Mouse (Mus musculus) kidney, embryonic 15.5 days (tissue): ENCODE measurements around the gene Ptprq. TPM values are rescaled to one million over a fixed set of nuclear protein-coding genes. Genes with fewer than 3 reads are reported as not detected.

Experiments
- ATAC-seq: fragments of 200-750 bp; cut with Nextera tagmentation; replicated peaks from 2 replicates; pipeline ENCODE4 v1.8.0; 2017; ENCODE audit warnings: moderate TSS enrichment; ENCODE audit not compliant: low FRiP score
- H3K27ac ChIP-seq: fragments of 300-500 bp; sonication (generic); 2 replicates; pipeline ENCODE4 v1.5.1; 2015; ENCODE audit warnings: mild to moderate bottlenecking, inconsistent platforms
- H3K27me3 ChIP-seq: fragments of 300-500 bp; sonication (generic); 2 replicates; pipeline ENCODE4 v1.6.1; 2015; ENCODE audit warnings: inconsistent platforms
- H3K36me3 ChIP-seq: fragments of 300-500 bp; sonication (generic); 2 replicates; pipeline ENCODE4 v1.6.1; 2015; ENCODE audit warnings: inconsistent platforms
- H3K4me1 ChIP-seq: fragments of 300-500 bp; sonication (generic); 2 replicates; pipeline ENCODE4 v1.6.1; 2015; ENCODE audit warnings: inconsistent platforms
- H3K4me2 ChIP-seq: fragments of 300-500 bp; sonication (generic); 2 replicates; pipeline ENCODE4 v1.6.1; 2015; ENCODE audit warnings: moderate library complexity, mild to moderate bottlenecking, inconsistent platforms
- H3K4me3 ChIP-seq: fragments of 300-500 bp; sonication (generic); replicated peaks from 2 replicates; pipeline ENCODE4 v1.5.1; 2015; ENCODE audit warnings: mild to moderate bottlenecking, inconsistent platforms
- H3K9ac ChIP-seq: fragments of 300-500 bp; sonication (generic); 2 replicates; pipeline ENCODE4 v1.6.1; 2015; ENCODE audit warnings: mild to moderate bottlenecking, inconsistent platforms
- H3K9me3 ChIP-seq: fragments of 300-500 bp; sonication (generic); replicated peaks from 2 replicates; pipeline ENCODE4 v1.6.1; 2016; ENCODE audit warnings: inconsistent platforms
- WGBS: fragments of 180-500 bp; shearing (Covaris S2); methylation state at CpG from one replicate; pipeline ENCODE4 v1.1.7; 2015; ENCODE audit warnings: mixed read lengths; 5-methylcytosine and 5-hydroxymethylcytosine counted together
- polyA plus RNA-seq: library from polyadenylated mRNA; unstranded; fragments of >200 nt; fragmentation: Nextera tagmentation; extraction: Ambion mirVana; gene quantifications from 2 replicates; pipeline ENCODE4 v1.2.1, GENCODE M21; 2015

Ptprq gene
- polyA plus RNA-seq, 1 experiment from 2014 or later, result 0.01 TPM

DNA sequence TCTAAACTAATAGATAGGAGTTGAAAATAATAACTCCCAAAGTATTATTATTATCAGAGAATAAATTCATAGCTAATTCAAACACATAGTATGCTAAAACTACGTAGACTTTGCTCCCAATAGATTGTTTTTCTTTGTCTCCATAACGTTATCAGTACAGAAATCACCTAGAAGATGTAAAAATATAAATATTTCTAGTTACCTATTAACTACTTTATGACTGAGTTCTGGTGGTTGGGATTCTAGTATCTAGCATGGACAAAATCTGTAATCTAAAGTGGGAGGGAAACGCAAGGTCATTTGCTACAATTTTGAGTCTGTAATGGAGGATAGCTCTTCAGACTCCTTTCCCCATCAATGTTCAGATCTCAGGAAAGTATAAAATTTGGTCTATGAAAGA lies 18.9 kb downstream of the Ptprq start:
- WGBS, result 87% methylated on average over 3 of the region's 3 CpGs
- Histone ChIP-seq H3K36me3 (no peaks in the 10 kb centered on the region), H3K9ac (no peak overlapping the region), H3K4me1 (no peaks in the 10 kb centered on the region), H3K4me2 (no peak overlapping the region), H3K4me3 (no peak overlapping the region), H3K9me3 (no peaks in the 10 kb centered on the region), H3K27ac (no peak overlapping the region), H3K27me3 (no peaks in the 10 kb centered on the region)
- ATAC-seq, result no peak

DNA sequence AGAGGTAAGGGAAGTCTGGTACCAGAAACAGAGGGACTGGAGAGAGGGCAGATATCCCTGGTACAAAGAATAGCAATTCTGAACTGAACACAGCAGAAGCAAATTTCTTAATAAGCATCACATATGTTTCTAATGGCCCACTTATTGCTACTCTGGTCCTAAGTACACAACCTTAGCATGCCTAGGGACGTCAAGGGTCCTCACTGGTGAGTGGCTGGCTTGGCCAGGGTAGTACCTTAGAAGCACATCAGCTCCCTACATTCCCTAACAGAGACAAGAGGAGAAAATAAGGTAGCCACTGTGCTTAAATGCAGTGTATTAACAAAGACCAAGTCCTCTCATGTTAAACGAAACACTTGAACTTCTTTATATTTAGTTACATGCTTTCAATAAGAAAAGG lies 21.1 kb downstream of the Ptprq start:
- Histone ChIP-seq H3K9ac (no peak overlapping the region), H3K27me3 (no peaks in the 10 kb centered on the region), H3K9me3 (no peaks in the 10 kb centered on the region), H3K27ac (no peak overlapping the region), H3K4me2 (no peak overlapping the region), H3K36me3 (no peaks in the 10 kb centered on the region), H3K4me3 (no peak overlapping the region), H3K4me1 (no peaks in the 10 kb centered on the region)
- 88% methylated on average over 2 of the region's 2 CpGs for WGBS
- no peak for ATAC-seq

DNA sequence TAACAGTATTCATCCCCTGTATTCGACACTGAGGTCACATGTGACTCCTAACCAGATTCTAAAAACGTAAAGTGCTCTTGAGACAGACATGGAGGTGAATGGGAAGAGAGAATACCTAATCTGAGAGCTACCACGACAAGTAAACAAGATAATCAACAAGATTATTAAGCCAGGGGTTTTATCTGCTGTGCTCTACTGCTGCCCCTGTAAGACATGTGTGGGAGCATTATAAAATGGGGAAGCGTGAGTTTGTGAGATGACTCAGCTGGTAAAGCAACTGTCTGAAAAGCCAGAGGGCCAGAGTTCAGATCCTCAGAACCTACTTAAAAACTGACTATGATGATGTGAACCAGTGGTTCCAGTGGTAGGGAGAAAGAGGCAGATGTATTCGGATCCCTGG lies 22.7 kb downstream of the Ptprq start:
- Histone ChIP-seq H3K27ac (no peak overlapping the region), H3K9ac (no peak overlapping the region), H3K9me3 (no peaks in the 10 kb centered on the region), H3K4me1 (no peaks in the 10 kb centered on the region), H3K27me3 (no peaks in the 10 kb centered on the region), H3K36me3 (no peaks in the 10 kb centered on the region), H3K4me3 (no peak overlapping the region), H3K4me2 (no peak overlapping the region)
- ATAC-seq, result no peak
- 71% methylated on average over 5 of the region's 5 CpGs for WGBS

DNA sequence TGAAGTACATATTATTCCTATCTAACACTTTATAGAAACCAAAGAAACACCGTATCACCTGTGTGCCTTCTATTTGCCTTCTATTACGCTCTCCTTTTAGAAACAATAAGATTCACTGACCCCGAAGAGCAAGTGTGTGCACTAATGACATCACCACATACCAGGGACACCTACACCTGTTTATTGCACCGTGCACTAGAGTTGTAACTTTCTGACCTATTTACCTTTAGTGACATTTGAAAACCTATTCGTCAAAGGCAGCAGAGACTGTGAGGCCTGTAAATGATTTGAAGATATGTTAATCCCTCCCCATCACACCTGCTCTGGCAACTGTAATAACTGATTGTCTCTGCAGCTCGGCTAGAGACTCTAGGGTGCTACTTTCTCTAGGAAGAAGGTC lies 32.5 kb downstream of the Ptprq start:
- H3K4me1 ChIP-seq, result no peaks in the 10 kb centered on the region
- H3K4me3 ChIP-seq, result no peak overlapping the region
- WGBS, result 64% methylated on average over 6 of the region's 6 CpGs
- no peak overlapping the region for H3K27ac ChIP-seq
- H3K36me3 ChIP-seq, result no peaks in the 10 kb centered on the region
- no peak overlapping the region for H3K9ac ChIP-seq
- no peaks in the 10 kb centered on the region for H3K27me3 ChIP-seq
- H3K4me2 ChIP-seq, result no peak overlapping the region
- ATAC-seq, result no peak
- H3K9me3 ChIP-seq, result no peaks in the 10 kb centered on the region

DNA sequence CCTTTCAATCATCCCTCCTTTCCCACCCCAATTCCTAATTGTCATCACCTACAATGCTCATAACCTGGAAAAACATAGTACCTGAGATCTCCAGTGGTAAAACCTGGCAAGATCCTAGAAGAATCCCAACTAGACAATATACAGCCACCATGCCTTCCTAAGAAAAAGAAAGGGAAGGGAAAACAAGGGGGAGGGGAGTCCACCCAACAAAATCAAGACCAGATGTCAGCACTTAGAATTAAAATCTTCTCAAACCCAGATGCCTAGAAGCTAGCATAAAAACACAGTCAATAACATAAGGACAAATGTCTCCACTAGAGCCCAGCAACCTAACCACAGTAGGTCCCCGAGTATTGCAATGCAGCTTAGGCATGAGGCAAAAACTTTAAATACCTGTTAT lies 43.9 kb downstream of the Ptprq start:
- 76% methylated on average over 1 of the region's 1 CpGs for WGBS
- Histone ChIP-seq H3K4me3 (no peak overlapping the region), H3K4me1 (no peaks in the 10 kb centered on the region), H3K4me2 (no peak overlapping the region), H3K9ac (no peak overlapping the region), H3K9me3 (no peaks in the 10 kb centered on the region), H3K27ac (no peak overlapping the region), H3K27me3 (no peaks in the 10 kb centered on the region), H3K36me3 (no peaks in the 10 kb centered on the region)
- ATAC-seq, result no peak

DNA sequence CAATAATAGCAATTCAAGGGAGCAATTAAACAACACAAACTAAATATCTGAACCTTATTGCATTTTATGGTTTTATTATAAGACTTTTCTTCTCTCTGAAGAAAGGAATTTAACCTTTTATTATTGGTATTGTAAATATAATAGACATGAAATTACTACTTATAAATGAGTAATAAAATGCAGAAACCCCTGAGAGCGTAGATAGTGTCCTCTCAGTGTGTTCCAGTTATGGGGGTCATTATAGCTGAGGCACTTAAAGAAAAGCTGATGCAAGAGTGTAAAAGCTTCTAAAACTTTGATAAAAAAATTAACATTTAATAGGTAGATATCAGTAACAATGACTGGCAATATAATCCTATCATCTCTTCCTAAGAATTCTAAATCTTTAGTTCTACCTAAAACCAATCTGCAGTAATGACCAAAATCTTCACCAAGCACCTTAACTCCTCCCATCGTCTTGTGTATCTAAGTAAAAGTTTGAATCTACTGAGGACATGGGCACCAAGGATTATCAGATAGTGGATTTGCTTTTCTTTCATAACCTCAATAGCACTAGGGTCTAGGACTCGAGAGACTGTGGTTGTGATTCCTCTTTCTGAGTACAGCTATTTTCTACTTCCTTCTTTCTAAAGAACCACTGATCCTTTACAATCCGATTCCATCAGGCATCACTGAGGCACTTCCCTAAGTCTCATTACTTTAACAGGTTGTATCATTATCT lies 51.3 kb downstream of the Ptprq start:
- Histone ChIP-seq H3K27me3 (no peaks in the 10 kb centered on the region), H3K4me1 (no peaks in the 10 kb centered on the region), H3K4me3 (no peak overlapping the region), H3K4me2 (no peak overlapping the region), H3K9me3 (no peaks in the 10 kb centered on the region), H3K27ac (no peak overlapping the region), H3K36me3 (no peaks in the 10 kb centered on the region), H3K9ac (no peak overlapping the region)
- 73% methylated on average over 4 of the region's 4 CpGs for WGBS
- no peak for ATAC-seq

DNA sequence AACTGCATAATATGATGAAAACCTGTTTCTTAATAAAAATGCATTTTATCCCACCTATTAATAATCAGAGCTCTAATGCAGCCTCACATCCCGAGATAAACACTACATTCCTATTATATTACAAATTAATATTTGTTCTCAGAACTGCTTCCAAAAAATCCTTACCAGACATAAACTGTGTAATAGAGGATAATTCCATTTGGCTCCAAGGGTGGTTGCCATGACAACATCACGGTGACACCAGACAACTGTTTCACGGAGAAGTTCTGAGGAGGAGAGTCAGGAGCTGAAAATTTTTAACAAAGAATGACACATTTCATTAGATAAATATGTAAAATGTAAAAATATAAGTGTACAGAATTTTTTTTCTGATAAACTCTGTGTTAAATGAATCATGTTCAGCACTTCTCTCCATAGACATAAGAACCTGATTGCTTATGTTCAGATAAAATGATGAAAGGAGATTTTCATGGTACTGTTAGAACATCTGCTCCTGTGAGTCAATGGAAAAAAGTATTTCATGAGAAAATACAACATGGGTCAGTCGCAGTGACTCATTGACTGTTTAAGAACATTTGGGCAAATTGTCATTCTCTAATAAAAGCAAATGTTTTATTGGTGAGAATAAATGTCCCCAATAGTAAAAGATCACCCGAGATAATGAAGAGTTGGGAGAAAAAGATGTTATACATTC lies 57.3 kb downstream of the Ptprq start:
- ATAC-seq, result no peak
- Histone ChIP-seq H3K36me3 (no peaks in the 10 kb centered on the region), H3K27me3 (no peaks in the 10 kb centered on the region), H3K4me3 (no peak overlapping the region), H3K9ac (no peak overlapping the region), H3K27ac (no peak overlapping the region), H3K4me1 (no peaks in the 10 kb centered on the region), H3K4me2 (no peak overlapping the region), H3K9me3 (no peaks in the 10 kb centered on the region)
- 69% methylated on average over 5 of the region's 5 CpGs for WGBS

DNA sequence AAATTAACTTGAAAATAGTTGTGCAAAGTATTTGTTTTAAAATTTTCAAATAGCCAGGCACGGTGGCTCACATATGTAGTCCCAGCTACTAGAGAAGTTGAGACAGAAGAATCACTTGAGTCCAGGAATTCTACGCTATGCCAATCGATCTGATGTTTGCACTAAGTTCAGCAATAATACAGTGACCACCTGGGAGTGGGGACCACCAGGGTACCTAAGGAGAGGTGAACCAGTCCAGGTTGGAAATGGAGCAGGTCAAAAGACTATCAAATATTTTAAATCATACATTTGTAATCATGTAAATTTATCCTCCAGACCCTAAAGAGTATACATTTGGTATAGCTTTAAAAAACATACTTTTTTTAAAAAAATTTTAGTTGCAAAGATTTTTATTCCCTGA lies 57.9 kb downstream of the Ptprq start:
- Histone ChIP-seq H3K9me3 (no peaks in the 10 kb centered on the region), H3K27ac (no peak overlapping the region), H3K4me2 (no peak overlapping the region), H3K9ac (no peak overlapping the region), H3K27me3 (no peaks in the 10 kb centered on the region), H3K4me1 (no peaks in the 10 kb centered on the region), H3K36me3 (no peaks in the 10 kb centered on the region), H3K4me3 (no peak overlapping the region)
- no peak for ATAC-seq
- 93% methylated on average over 3 of the region's 3 CpGs for WGBS

DNA sequence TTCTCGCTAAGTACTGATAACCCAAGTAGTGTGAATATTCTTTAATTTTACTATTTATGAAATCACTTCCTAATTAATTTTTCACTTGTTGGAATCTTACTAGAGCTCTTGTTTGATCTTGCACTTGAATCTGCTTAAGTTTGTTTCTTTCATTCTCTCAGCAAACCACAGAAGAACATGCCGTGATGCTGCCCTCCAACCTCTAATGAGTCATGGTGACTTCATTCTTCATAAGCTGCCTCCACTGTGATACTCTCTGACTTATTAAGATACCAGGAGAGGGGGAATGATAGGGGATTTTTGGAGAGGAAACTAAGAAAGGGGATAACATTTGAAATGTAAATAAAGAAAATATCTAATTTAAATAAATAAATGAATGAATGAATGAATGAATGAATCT lies 60.7 kb downstream of the Ptprq start:
- no peak for ATAC-seq
- H3K27me3 ChIP-seq, result no peaks in the 10 kb centered on the region
- WGBS, result 89% methylated on average over 2 of the region's 2 CpGs
- no peaks in the 10 kb centered on the region for H3K9me3 ChIP-seq
- no peak overlapping the region for H3K9ac ChIP-seq
- H3K27ac ChIP-seq, result no peak overlapping the region
- H3K4me1 ChIP-seq, result no peaks in the 10 kb centered on the region
- H3K4me3 ChIP-seq, result no peak overlapping the region
- no peaks in the 10 kb centered on the region for H3K36me3 ChIP-seq
- no peak overlapping the region for H3K4me2 ChIP-seq

DNA sequence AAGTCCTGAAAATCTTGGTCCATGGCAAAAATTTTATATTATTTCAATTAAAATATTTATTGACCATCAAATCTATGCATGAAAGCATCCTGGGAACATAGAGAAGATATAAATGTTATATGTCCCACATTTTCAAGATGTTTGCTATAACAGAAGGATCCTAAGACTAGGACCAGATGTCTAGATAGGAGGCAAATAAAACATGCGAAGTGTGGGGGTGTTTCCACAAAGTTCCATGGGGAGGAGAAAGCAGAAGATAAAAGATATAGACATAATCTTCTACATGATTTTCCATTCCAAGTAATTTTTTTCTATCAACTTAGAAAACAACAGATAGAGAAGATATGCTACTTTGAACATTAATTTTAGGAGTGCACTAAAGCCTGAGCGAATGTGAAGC lies 70.2 kb downstream of the Ptprq start:
- WGBS, result 86% methylated on average over 2 of the region's 2 CpGs
- H3K9me3 ChIP-seq, result no peaks in the 10 kb centered on the region
- no peaks in the 10 kb centered on the region for H3K36me3 ChIP-seq
- no peaks in the 10 kb centered on the region for H3K27me3 ChIP-seq
- H3K4me3 ChIP-seq, result no peak overlapping the region
- H3K4me1 ChIP-seq, result no peaks in the 10 kb centered on the region
- ATAC-seq, result no peak
- no peak overlapping the region for H3K27ac ChIP-seq
- H3K4me2 ChIP-seq, result no peak overlapping the region
- no peak overlapping the region for H3K9ac ChIP-seq

DNA sequence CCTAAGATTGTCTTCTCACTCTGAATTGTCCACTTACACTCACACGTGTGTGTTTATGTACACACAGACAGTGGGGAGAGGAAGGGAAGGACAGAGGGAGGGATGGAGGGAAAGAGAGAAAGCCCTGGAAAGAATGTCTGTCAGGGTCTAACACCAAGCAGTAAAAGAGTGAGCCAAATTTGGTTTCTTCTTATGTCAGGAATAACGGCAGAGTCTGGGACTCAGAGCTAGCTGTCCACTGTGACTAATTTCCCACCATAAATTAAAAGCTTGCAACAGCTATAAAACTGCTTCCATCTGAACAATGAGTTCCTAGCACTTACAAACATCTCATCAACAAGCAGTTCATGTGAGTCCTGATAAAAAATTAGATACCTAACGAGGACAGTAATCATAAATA lies 91.7 kb downstream of the Ptprq start:
- ATAC-seq, result peak; percentile 88
- H3K4me1 ChIP-seq, result peaks cover 3% of the 10 kb centered on the region; the same call in 1 of the 2 replicates

DNA sequence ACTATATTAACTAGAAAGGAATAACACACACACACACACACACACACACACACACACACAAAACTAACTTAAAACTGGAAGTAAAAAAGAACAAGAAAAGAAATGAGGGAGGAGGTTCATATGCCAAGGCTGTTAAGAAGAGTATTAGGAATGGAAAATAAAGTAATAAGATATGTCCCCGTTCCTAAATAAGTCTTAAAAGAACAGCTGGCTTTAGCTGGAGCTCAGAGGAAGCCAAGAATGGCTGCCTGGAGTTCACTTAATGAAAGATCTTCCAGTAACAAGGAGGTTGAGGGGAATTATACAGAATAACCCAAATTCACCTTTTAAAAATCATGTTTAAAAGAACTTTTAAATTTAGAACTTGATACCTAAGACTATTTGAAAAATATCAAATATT lies 93.2 kb downstream of the Ptprq start:
- H3K27me3 ChIP-seq, result no peaks in the 10 kb centered on the region
- H3K4me3 ChIP-seq, result no peak overlapping the region
- H3K9me3 ChIP-seq, result no peaks in the 10 kb centered on the region
- H3K27ac ChIP-seq, result no peak overlapping the region
- H3K36me3 ChIP-seq, result no peaks in the 10 kb centered on the region
- ATAC-seq, result no peak
- whole genome bisulfite sequencing, result 49% methylated on average over 1 of the region's 1 CpGs
- H3K4me2 ChIP-seq, result no peak overlapping the region
- peaks cover 3% of the 10 kb centered on the region; the same call in 1 of the 2 replicates for H3K4me1 ChIP-seq
- H3K9ac ChIP-seq, result no peak overlapping the region

More for the DNA sequence above, 91.7 kb downstream of the Ptprq start:
- Histone ChIP-seq H3K9me3 (no peaks in the 10 kb centered on the region), H3K4me3 (no peak overlapping the region), H3K9ac (no peak overlapping the region), H3K36me3 (no peaks in the 10 kb centered on the region), H3K4me2 (no peak overlapping the region), H3K27me3 (no peaks in the 10 kb centered on the region), H3K27ac (0 out of 2 replicates have a peak overlapping the region, but pooled peaks have one; percentile 14)
- 28% methylated on average over 3 of the region's 3 CpGs for WGBS
